ENCODE assay signal across 19 mouse cellular contexts in the genomic region with DNA sequence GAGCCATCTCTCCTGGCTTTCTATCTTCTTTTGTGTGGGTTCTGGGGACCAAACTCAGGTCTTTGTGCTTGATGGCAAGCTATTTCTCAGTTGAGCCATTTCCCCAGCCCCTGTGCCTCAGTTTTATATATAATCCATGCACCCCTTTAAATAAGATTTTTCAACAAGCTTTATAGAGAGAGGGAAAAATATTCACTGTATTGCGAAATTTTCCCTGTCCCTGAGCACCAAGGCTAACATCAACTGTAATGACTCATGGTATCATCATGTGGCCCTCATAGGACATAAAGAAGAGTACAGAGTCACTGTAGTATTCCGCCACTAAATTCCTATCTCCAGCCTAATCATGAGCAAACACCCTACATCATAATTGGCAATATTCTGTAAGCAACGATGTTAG.
"Had no signal": no experiment of that assay in that cellular context is flagged by ENCODE, and none has a peak within 500 bp of the region (broad histone marks: within the 10 kb centered on the region; RNA-seq: fewer than 3 reads in every experiment).

No protein-coding gene starts in this region.

- H3K4me3 ChIP-seq: limb, embryonic 12.5 days; limb, embryonic 15.5 days; neural tube, embryonic 12.5 days; neural tube, embryonic 15.5 days had no signal

- H3K4me1 ChIP-seq: limb, embryonic 12.5 days; limb, embryonic 15.5 days; neural tube, embryonic 12.5 days; neural tube, embryonic 15.5 days had no signal

- DNase-seq: kidney, adult 9 months; kidney, postnatal 14 days; kidney, postnatal 4 days; left cerebral cortex, postnatal 4 days; liver, postnatal 0 days; lung, embryonic 14.5 days; midbrain, embryonic 14.5 days; right cerebral cortex, postnatal 14 days; right cerebral cortex, postnatal 4 days; thymus, adult 2 months; thymus, postnatal 14 days had no signal

- H3K27me3 ChIP-seq: limb, embryonic 12.5 days; limb, embryonic 15.5 days; neural tube, embryonic 12.5 days; neural tube, embryonic 15.5 days had no signal

- H3K36me3 ChIP-seq: limb, embryonic 12.5 days; limb, embryonic 15.5 days; neural tube, embryonic 12.5 days; neural tube, embryonic 15.5 days had no signal

- H3K9ac ChIP-seq: limb, embryonic 12.5 days; limb, embryonic 15.5 days; liver, embryonic 14.5 days; liver, postnatal 0 days; lung, embryonic 14.5 days; neural tube, embryonic 12.5 days; neural tube, embryonic 15.5 days had no signal

- H3K9me3 ChIP-seq: limb, embryonic 12.5 days; limb, embryonic 15.5 days; neural tube, embryonic 12.5 days; neural tube, embryonic 15.5 days had no signal

- H3K4me2 ChIP-seq: limb, embryonic 12.5 days; limb, embryonic 15.5 days; liver, embryonic 11.5 days; lung, embryonic 14.5 days; midbrain, embryonic 11.5 days; neural tube, embryonic 12.5 days; neural tube, embryonic 15.5 days had no signal

- H3K27ac ChIP-seq: limb, embryonic 12.5 days; limb, embryonic 15.5 days; liver, embryonic 14.5 days; neural tube, embryonic 12.5 days; neural tube, embryonic 15.5 days; stomach, postnatal 0 days had no signal

- ATAC-seq: liver, postnatal 0 days had no signal
